In genomic region chr13:45820473-45821230, GRCm38 (mm10) we compare ENCODE assay signal across 11 mouse cellular contexts.
DNase-seq lines count a peak whose midpoint lies in the region; ATAC-seq and TF ChIP-seq lines count a peak whose summit lies in the region.
"Had no signal": no experiment of that assay in that cellular context is flagged by ENCODE, and none has a peak within 500 bp of the region (broad histone marks: within the 10 kb centered on the region; RNA-seq: fewer than 3 reads in every experiment).

No protein-coding gene starts in this region.

- 47% methylated on average over 15 of the region's 15 CpGs for WGBS in kidney, embryonic 14.5 days
- 66% methylated on average over 15 of the region's 15 CpGs for WGBS in liver, postnatal 0 days (ENCODE audit: insufficient replicate concordance)

- TF ChIP-seq CTCF in liver, postnatal 0 days (IDR thresholded peaks at IDR 0.05; ENCODE audit: low read depth) = no peak

- no peaks in the 10 kb centered on the region for H3K9me3 ChIP-seq in kidney, embryonic 14.5 days (ENCODE audit: control insufficient read depth, low read length)
- no peaks in the 10 kb centered on the region for H3K9me3 ChIP-seq in liver, postnatal 0 days (ENCODE audit: low read length)
- H3K9me3 ChIP-seq: limb, embryonic 12.5 days; neural tube, embryonic 12.5 days had no signal

- TF ChIP-seq EP300 in liver, postnatal 0 days (IDR thresholded peaks at IDR 0.05; ENCODE audit: low read depth) = no peak

- ATAC-seq in kidney, embryonic 14.5 days (ENCODE audit: low FRiP score, low TSS enrichment) = no peak
- no peak for ATAC-seq in liver, postnatal 0 days

- no peaks in the 10 kb centered on the region for H3K4me1 ChIP-seq in kidney, embryonic 14.5 days (ENCODE audit: control insufficient read depth, insufficient read depth, low read length)
- H3K4me1 ChIP-seq in liver, postnatal 0 days (ENCODE audit: insufficient read depth) = no peaks in the 10 kb centered on the region; the same call in 1 of the 2 replicates

- H3K27ac ChIP-seq in kidney, embryonic 14.5 days (ENCODE audit: low read depth, low read length) = no peak overlapping the region
- no peak overlapping the region for H3K27ac ChIP-seq in liver, postnatal 0 days (ENCODE audit: low read depth)
- H3K27ac ChIP-seq: limb, embryonic 12.5 days; neural tube, embryonic 12.5 days had no signal

- H3K27me3 ChIP-seq in kidney, embryonic 14.5 days (ENCODE audit: control insufficient read depth, insufficient read depth, low read length) = no peaks in the 10 kb centered on the region
- H3K27me3 ChIP-seq in liver, postnatal 0 days (ENCODE audit: insufficient read depth, low read length) = no peaks in the 10 kb centered on the region
- H3K27me3 ChIP-seq: limb, embryonic 12.5 days; neural tube, embryonic 12.5 days had no signal

- no peak overlapping the region for H3K4me2 ChIP-seq in kidney, embryonic 14.5 days (replicated peaks; ENCODE audit: low read depth, low read length)
- H3K4me2 ChIP-seq in liver, postnatal 0 days (ENCODE audit: low read depth, low read length) = no peak overlapping the region
- H3K4me2 ChIP-seq: limb, embryonic 12.5 days; neural tube, embryonic 12.5 days had no signal

- no peak overlapping the region for H3K4me3 ChIP-seq in kidney, embryonic 14.5 days (ENCODE audit: low read length)
- no peak overlapping the region for H3K4me3 ChIP-seq in liver, postnatal 0 days (ENCODE audit: low read depth, low read length)
- H3K4me3 ChIP-seq: limb, embryonic 12.5 days; neural tube, embryonic 12.5 days had no signal

- no peaks in the 10 kb centered on the region for H3K36me3 ChIP-seq in kidney, embryonic 14.5 days (ENCODE audit: control insufficient read depth, insufficient read depth, low read length)
- H3K36me3 ChIP-seq in liver, postnatal 0 days (replicated peaks; ENCODE audit: insufficient read depth, low read length) = no peaks in the 10 kb centered on the region
- H3K36me3 ChIP-seq: neural tube, embryonic 12.5 days had no signal

- no peak overlapping the region for H3K9ac ChIP-seq in kidney, embryonic 14.5 days (ENCODE audit: low read depth, low read length)
- no peak overlapping the region for H3K9ac ChIP-seq in liver, postnatal 0 days (replicated peaks)
- H3K9ac ChIP-seq: limb, embryonic 12.5 days; neural tube, embryonic 12.5 days had no signal

- peak; percentile 23 to 63 for DNase-seq in kidney, postnatal 25 days
- peak; percentile 62 for DNase-seq in brain, adult 2 months (ENCODE audit: low read depth, low spot score)
- peak; percentile 71 for DNase-seq in heart, adult 8-10 months (ENCODE audit: low spot score)
- peak; percentile 37 to 40 for DNase-seq in kidney, postnatal 36 days
- DNase-seq in spleen, adult 18-20 months = no peak
- no peak for DNase-seq in liver, postnatal 0 days
- no peak for DNase-seq in right cerebral cortex, postnatal 10 days (ENCODE audit: low spot score in 2 of 2)
- DNase-seq: thymus, adult 2 months had no signal

Comparison
In these comparisons a context has a peak if more than half of its experiments do, and no peak if none do; other contexts are left out.
1. DNase-seq: peak in kidney, postnatal 25 days (2 of 2), brain, adult 2 months (single experiment), heart, adult 8-10 months (single experiment) and kidney, postnatal 36 days (2 of 2); none in spleen, adult 18-20 months (0 of 2), liver, postnatal 0 days (single experiment) and right cerebral cortex, postnatal 10 days (0 of 2).